Mouse (Mus musculus): ENCODE results near the gene Mcf2l.

Gene Mcf2l

GRCm38 (mm10) chr8:12874194-12874791 lies 687 bp downstream of the Mcf2l start:
- peak; percentile 93 for DNase-seq

GRCm38 (mm10) chr8:12874971-12875370 lies 1.4 kb downstream of the Mcf2l start:
- DNase-seq: no peak

GRCm38 (mm10) chr8:12877126-12877525 lies 3.5 kb downstream of the Mcf2l start:
- DNase-seq: no peak

GRCm38 (mm10) chr8:12880163-12880562 lies 6.6 kb downstream of the Mcf2l start:
- DNase-seq: no peak

- DNase-seq: peak; percentile 94
Observed at GRCm38 (mm10) chr8:12883051-12884004, 9.7 kb downstream of the Mcf2l start.

GRCm38 (mm10) chr8:12887772-12888435 lies 14.3 kb downstream of the Mcf2l start:
- no peak for DNase-seq

GRCm38 (mm10) chr8:12889046-12889598 lies 15.5 kb downstream of the Mcf2l start:
- DNase-seq: no peak

GRCm38 (mm10) chr8:12892882-12893446 lies 19.4 kb downstream of the Mcf2l start:
- DNase-seq: no peak

GRCm38 (mm10) chr8:12893797-12894578 lies 20.4 kb downstream of the Mcf2l start:
- no peak for DNase-seq

GRCm38 (mm10) chr8:12894783-12895534 lies 21.4 kb downstream of the Mcf2l start:
- no peak for DNase-seq

GRCm38 (mm10) chr8:12895535-12896150 lies 22.0 kb downstream of the Mcf2l start:
- DNase-seq: no peak

- DNase-seq: peak; percentile 93
Observed at GRCm38 (mm10) chr8:12896494-12897373, 23.1 kb downstream of the Mcf2l start.

- DNase-seq: peak; percentile 98
Observed at GRCm38 (mm10) chr8:12897815-12898214, 24.2 kb downstream of the Mcf2l start.

- DNase-seq: peak; percentile 95
Observed at GRCm38 (mm10) chr8:12903790-12904415, 30.3 kb downstream of the Mcf2l start.

- DNase-seq: peak; percentile 96
Observed at GRCm38 (mm10) chr8:12905122-12905521, 31.5 kb downstream of the Mcf2l start.

- peak; percentile 99 for DNase-seq
Observed at GRCm38 (mm10) chr8:12905599-12906321, 32.2 kb downstream of the Mcf2l start.

- DNase-seq: no peak
Observed at GRCm38 (mm10) chr8:12906597-12906996, 33.0 kb downstream of the Mcf2l start.

- DNase-seq: peak; percentile 99
Observed at GRCm38 (mm10) chr8:12907730-12908129, 34.1 kb downstream of the Mcf2l start.

- no peak for DNase-seq
Observed at GRCm38 (mm10) chr8:12912011-12912410, 38.4 kb downstream of the Mcf2l start.
